Mouse (Mus musculus): Measurements from ENCODE around the gene Rbpms2.

DNA sequence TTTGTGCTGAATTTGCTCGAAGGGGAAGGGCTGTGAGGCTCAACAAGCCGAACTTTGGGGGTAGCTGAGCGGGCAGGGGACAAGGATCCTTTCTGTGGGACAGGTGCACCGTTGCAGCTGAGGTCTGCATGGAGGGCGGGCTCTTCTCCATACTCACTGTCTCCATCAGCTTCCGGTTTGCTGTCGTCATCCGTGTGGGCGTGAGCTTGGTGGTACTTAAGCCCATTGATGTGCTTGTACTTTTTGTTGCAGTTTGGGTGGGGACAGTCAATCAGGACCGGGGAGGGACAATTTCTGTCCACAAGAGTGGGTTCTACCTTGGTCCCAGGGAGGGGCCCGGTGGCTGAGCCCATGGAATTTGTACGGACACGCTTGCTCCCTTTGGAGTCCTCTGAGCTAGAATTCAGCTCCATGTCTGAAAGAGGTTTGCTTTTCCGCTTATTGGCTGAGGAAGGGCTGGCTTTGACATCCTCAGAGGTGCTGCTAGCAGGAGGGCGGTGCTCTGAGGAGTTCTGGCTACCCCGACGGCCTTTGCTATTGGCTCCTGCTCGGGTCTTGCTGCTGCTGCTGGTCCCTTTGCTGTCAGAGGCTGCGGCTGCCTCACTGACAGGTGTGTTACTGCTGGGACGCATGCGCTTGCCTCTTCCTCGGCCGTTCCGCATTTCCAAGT is 74.6 kb downstream of the Rbpms2 start:
- TF ChIP-seq CTCF (IDR thresholded peaks at IDR 0.05; ENCODE audit: low read depth, low read length) (no peak), POLR2A (IDR thresholded peaks at IDR 0.05; ENCODE audit: insufficient read depth, low read length) (no peak), EP300 (IDR thresholded peaks at IDR 0.05; ENCODE audit: insufficient read depth, low read depth, low read length) (no peak)
